Mouse (Mus musculus): Measurements from ENCODE around the gene Dlg4.

- no peak for TF ChIP-seq CTCF (IDR thresholded peaks at IDR 0.05; ENCODE audit: extremely low read depth, insufficient read length, insufficient replicate concordance, low read depth, low read length)
- no peak for TF ChIP-seq POLR2A (IDR thresholded peaks at IDR 0.05; ENCODE audit: low read depth, low read length)
These were observed 23.8 kb upstream of the Dlg4 start for GRCm38 (mm10) chr11:69992932-69993331.

Data from small intestine, adult 2 months (tissue).